ENCODE assay signal across 19 mouse cellular contexts in genomic region chr9:83127840-83128239, GRCm38 (mm10). TPM values are rescaled to one million over a fixed set of nuclear protein-coding genes. Genes with fewer than 3 reads are reported as not detected.
DNase-seq lines count a peak whose midpoint lies in the region; ATAC-seq and TF ChIP-seq lines count a peak whose summit lies in the region.
"Had no signal": no experiment of that assay in that cellular context is flagged by ENCODE, and none has a peak within 500 bp of the region (broad histone marks: within the 10 kb centered on the region; RNA-seq: fewer than 3 reads in every experiment).

No protein-coding gene starts in this region.

- no peak for TF ChIP-seq CTCF in lung, postnatal 0 days (IDR thresholded peaks at IDR 0.05)

- 34% methylated on average over 7 of the region's 7 CpGs for WGBS in heart, embryonic 13.5 days
- WGBS in lung, postnatal 0 days, result 25% methylated on average over 7 of the region's 7 CpGs
- 56% methylated on average over 7 of the region's 7 CpGs for WGBS in embryonic facial prominence, embryonic 10.5 days
- 40% methylated on average over 7 of the region's 7 CpGs for WGBS in stomach, embryonic 15.5 days

- H3K27me3 ChIP-seq in heart, embryonic 13.5 days (replicated peaks), result no peaks in the 10 kb centered on the region
- no peaks in the 10 kb centered on the region for H3K27me3 ChIP-seq in lung, postnatal 0 days (replicated peaks; ENCODE audit: insufficient read depth, low read length)
- no peaks in the 10 kb centered on the region for H3K27me3 ChIP-seq in embryonic facial prominence, embryonic 10.5 days (replicated peaks; ENCODE audit: low read depth, poor library complexity, severe bottlenecking)
- H3K27me3 ChIP-seq in stomach, embryonic 15.5 days (replicated peaks), result no peaks in the 10 kb centered on the region
- H3K27me3 ChIP-seq: kidney, embryonic 15.5 days; liver, embryonic 13.5 days; megakaryocyte, embryonic 14.5 days had no signal

- H3K27ac ChIP-seq in heart, embryonic 13.5 days (replicated peaks), result no peak overlapping the region
- H3K27ac ChIP-seq in lung, postnatal 0 days (ENCODE audit: low read length), result no peak overlapping the region
- H3K27ac ChIP-seq in embryonic facial prominence, embryonic 10.5 days (replicated peaks), result no peak overlapping the region
- H3K27ac ChIP-seq in stomach, embryonic 15.5 days, result no peak overlapping the region
- H3K27ac ChIP-seq: hindbrain, embryonic 10.5 days; hindbrain, postnatal 0 days; kidney, embryonic 15.5 days; liver, embryonic 13.5 days had no signal

- H3K4me1 ChIP-seq in heart, embryonic 13.5 days, result peaks cover 15% of the 10 kb centered on the region
- no peaks in the 10 kb centered on the region for H3K4me1 ChIP-seq in lung, postnatal 0 days (ENCODE audit: insufficient read depth, low read depth, low read length)
- peaks cover 16% of the 10 kb centered on the region for H3K4me1 ChIP-seq in embryonic facial prominence, embryonic 10.5 days
- no peaks in the 10 kb centered on the region for H3K4me1 ChIP-seq in stomach, embryonic 15.5 days
- H3K4me1 ChIP-seq: liver, embryonic 13.5 days; megakaryocyte, embryonic 14.5 days had no signal

- no peak for DNase-seq in heart, adult 8-10 months (ENCODE audit: low spot score)
- peak; percentile 8 for DNase-seq in lung, postnatal 0 days (ENCODE audit: low spot score)
- no peak for DNase-seq in lung, postnatal 14 days
- peak; percentile 20 for DNase-seq in embryonic facial prominence, embryonic 10.5 days (ENCODE audit: low spot score)
- DNase-seq in cerebellum, adult 9-10 months, result no peak
- DNase-seq in kidney, postnatal 10 days, result no peak
- DNase-seq: B cell, adult 2 months; cerebellum, adult 8-10 months; liver, embryonic 13.5 days; right cerebral cortex, postnatal 14 days had no signal

- no peak for ATAC-seq in heart, embryonic 13.5 days (ENCODE audit: extremely low read depth, insufficient number of reproducible peaks, low FRiP score, low TSS enrichment)
- no peak for ATAC-seq in lung, postnatal 0 days
- peak; percentile 63 for ATAC-seq in stomach, embryonic 15.5 days (ENCODE audit: insufficient read depth, low FRiP score, low read depth)
- ATAC-seq: forebrain, embryonic 16.5 days; hindbrain, postnatal 0 days; intestine, postnatal 0 days; midbrain, embryonic 16.5 days had no signal

- peaks cover 11% of the 10 kb centered on the region; the same call in 1 of the 2 replicates for H3K36me3 ChIP-seq in heart, embryonic 13.5 days
- no peaks in the 10 kb centered on the region for H3K36me3 ChIP-seq in lung, postnatal 0 days (ENCODE audit: insufficient read depth, low read length)
- H3K36me3 ChIP-seq in embryonic facial prominence, embryonic 10.5 days (replicated peaks), result peaks cover 2% of the 10 kb centered on the region
- H3K36me3 ChIP-seq in stomach, embryonic 15.5 days, result no peaks in the 10 kb centered on the region
- H3K36me3 ChIP-seq: hindbrain, embryonic 10.5 days; kidney, embryonic 15.5 days; liver, embryonic 13.5 days had no signal

- no peak overlapping the region for H3K9ac ChIP-seq in heart, embryonic 13.5 days
- no peak overlapping the region for H3K9ac ChIP-seq in lung, postnatal 0 days (replicated peaks; ENCODE audit: low read depth)
- H3K9ac ChIP-seq in stomach, embryonic 15.5 days, result no peak overlapping the region
- H3K9ac ChIP-seq: kidney, embryonic 15.5 days; liver, embryonic 13.5 days had no signal

- TF ChIP-seq EP300 in lung, postnatal 0 days (IDR thresholded peaks at IDR 0.05), result no peak

- peaks cover 3% of the 10 kb centered on the region; the same call in 1 of the 2 replicates for H3K9me3 ChIP-seq in heart, embryonic 13.5 days
- no peaks in the 10 kb centered on the region for H3K9me3 ChIP-seq in lung, postnatal 0 days (ENCODE audit: low read length)
- H3K9me3 ChIP-seq in embryonic facial prominence, embryonic 10.5 days, result 0 out of 2 replicates have a peak, but pooled peaks cover 3% of the 10 kb centered on the region
- H3K9me3 ChIP-seq in stomach, embryonic 15.5 days, result no peaks in the 10 kb centered on the region
- H3K9me3 ChIP-seq: kidney, embryonic 15.5 days; liver, embryonic 13.5 days had no signal

- peak overlapping the region; percentile 42 for H3K4me2 ChIP-seq in heart, embryonic 13.5 days
- no peak overlapping the region for H3K4me2 ChIP-seq in lung, postnatal 0 days (replicated peaks; ENCODE audit: low read depth, low read length)
- H3K4me2 ChIP-seq in stomach, embryonic 15.5 days, result no peak overlapping the region
- H3K4me2 ChIP-seq: kidney, embryonic 15.5 days; liver, embryonic 13.5 days had no signal

- no peak overlapping the region for H3K4me3 ChIP-seq in heart, embryonic 13.5 days
- H3K4me3 ChIP-seq in lung, postnatal 0 days (ENCODE audit: low read depth, low read length), result no peak overlapping the region
- no peak overlapping the region for H3K4me3 ChIP-seq in embryonic facial prominence, embryonic 10.5 days
- no peak overlapping the region for H3K4me3 ChIP-seq in stomach, embryonic 15.5 days (replicated peaks)
- H3K4me3 ChIP-seq: hindbrain, embryonic 10.5 days; kidney, embryonic 15.5 days; liver, embryonic 13.5 days; megakaryocyte, embryonic 14.5 days had no signal

RNA-seq across cellular contexts. Expression of gene Hmgn3, which starts 18.6 kb away (rescaled TPM):
- polyA plus RNA-seq in heart, embryonic 13.5 days (2015; fragmentation: Nextera tagmentation; extraction: Ambion mirVana), result 107 TPM in 2 replicates
- 1 to 10 TPM; 5.1 to 9.5 (median 7.0) TPM for total RNA-seq in heart, adult 8-10 months (2022)
- 32.7 and 36.9 TPM in 2 replicates for polyA plus RNA-seq in lung, postnatal 0 days (2015; fragmentation: Nextera tagmentation; extraction: Ambion mirVana)
- polyA plus RNA-seq in embryonic facial prominence, embryonic 10.5 days (2016; fragmentation: Nextera tagmentation; extraction: Ambion mirVana), result 110 and 125 TPM in 2 replicates
- polyA plus RNA-seq in stomach, embryonic 15.5 days (2015; fragmentation: Nextera tagmentation; extraction: Ambion mirVana), result 102 and 106 TPM in 2 replicates

Comparison
In these comparisons a context has a peak if more than half of its experiments do, and no peak if none do; other contexts are left out.
1. DNase-seq: peak in lung, postnatal 0 days (single experiment) and embryonic facial prominence, embryonic 10.5 days (single experiment); none in heart, adult 8-10 months (single experiment), lung, postnatal 14 days (single experiment), cerebellum, adult 9-10 months (single experiment) and kidney, postnatal 10 days (single experiment).